Mouse (Mus musculus) layer of hippocampus, adult 18-20 months (tissue): ENCODE results near the gene Pafah1b2. TPM values are rescaled to one million over a fixed set of nuclear protein-coding genes. Genes with fewer than 3 reads are reported as not detected.

Source experiments
- DNase-seq, 2 experiments: peaks; one replicate each; pipeline ENCODE4 v3.0.0; 2022; ENCODE audit warnings: low spot score in 2 of 2
- long read RNA-seq: library from polyadenylated mRNA; stranded (forward); transcript quantifications from one replicate; pipeline ENCODE4 v2.0.0, GENCODE M21; 2021
- total RNA-seq, 2 experiments: library from RNA; stranded (reverse); gene quantifications; 2 replicates each; pipeline ENCODE4 v1.2.3; 2021

Pafah1b2 gene
- total RNA-seq: 100 to 1,000 TPM; 237 to 239 TPM
- long read RNA-seq, full-length matches to known transcripts: 248 of 282 reads
- long read RNA-seq, partial matches to known transcripts: 1 of 282 reads
- long read RNA-seq, other reads (novel, unspliced or antisense): 33 of 282 reads

- DNase-seq: peak; percentile 93 to 98
These were observed at the start of gene Pafah1b2, which contains the start of gene Sik3 for GRCm38 (mm10) chr9:46012091-46013008. Pafah1b2 (minus strand) TSS chr9:46012690. Sik3 (plus strand) TSS chr9:46012820.

GRCm38 (mm10) chr9:46061696-46062425 is 49.4 kb upstream of the Pafah1b2 start:
- no peak for DNase-seq

GRCm38 (mm10) chr9:46060249-46060648 is 47.8 kb upstream of the Pafah1b2 start:
- DNase-seq: no peak

- no peak for DNase-seq
These were observed 45.6 kb upstream of the Pafah1b2 start for GRCm38 (mm10) chr9:46058065-46058464.

- peak in 1 of 2 experiments; percentile 49 for DNase-seq
These were observed 40.6 kb upstream of the Pafah1b2 start for GRCm38 (mm10) chr9:46053014-46053666.

DNA sequence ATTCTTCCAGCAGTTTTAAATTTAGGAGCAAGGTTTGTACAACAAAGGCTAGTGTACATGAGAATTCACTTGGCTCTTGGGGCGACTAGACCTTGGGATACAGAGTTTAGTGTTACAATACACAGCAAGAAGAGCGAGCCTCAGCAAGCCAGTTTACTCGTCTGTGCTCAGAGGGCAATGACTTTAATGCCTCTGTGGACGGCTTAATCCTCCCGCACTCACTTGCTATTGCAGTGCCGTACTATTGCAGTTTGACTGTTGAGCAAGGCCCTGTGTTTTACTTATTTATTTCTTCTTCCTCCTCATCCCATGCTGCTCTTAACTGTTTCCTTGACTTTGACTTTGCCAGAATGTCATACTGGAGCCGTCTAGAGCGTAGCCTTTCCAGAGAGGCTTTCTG is 37.7 kb upstream of the Pafah1b2 start:
- DNase-seq: no peak

DNA sequence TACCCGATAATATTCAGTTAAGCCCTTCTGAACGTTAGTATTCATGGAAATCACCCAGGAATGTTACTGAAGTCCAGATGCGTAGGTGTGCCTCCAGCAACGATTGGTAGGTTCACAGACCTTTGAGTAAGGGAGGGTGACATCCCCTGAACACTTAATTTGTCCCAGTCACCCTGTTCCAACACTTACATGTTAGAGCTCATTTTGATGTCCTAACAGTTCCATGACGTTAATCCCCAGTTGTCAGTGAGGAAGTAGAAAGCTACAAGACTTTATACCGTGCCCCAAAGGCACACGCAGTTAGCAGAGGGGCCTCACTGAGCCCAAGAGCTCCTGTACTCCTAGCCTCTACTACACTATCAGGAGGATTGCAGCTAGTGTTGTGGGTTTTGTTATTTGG is 37.0 kb upstream of the Pafah1b2 start:
- DNase-seq: no peak

DNA sequence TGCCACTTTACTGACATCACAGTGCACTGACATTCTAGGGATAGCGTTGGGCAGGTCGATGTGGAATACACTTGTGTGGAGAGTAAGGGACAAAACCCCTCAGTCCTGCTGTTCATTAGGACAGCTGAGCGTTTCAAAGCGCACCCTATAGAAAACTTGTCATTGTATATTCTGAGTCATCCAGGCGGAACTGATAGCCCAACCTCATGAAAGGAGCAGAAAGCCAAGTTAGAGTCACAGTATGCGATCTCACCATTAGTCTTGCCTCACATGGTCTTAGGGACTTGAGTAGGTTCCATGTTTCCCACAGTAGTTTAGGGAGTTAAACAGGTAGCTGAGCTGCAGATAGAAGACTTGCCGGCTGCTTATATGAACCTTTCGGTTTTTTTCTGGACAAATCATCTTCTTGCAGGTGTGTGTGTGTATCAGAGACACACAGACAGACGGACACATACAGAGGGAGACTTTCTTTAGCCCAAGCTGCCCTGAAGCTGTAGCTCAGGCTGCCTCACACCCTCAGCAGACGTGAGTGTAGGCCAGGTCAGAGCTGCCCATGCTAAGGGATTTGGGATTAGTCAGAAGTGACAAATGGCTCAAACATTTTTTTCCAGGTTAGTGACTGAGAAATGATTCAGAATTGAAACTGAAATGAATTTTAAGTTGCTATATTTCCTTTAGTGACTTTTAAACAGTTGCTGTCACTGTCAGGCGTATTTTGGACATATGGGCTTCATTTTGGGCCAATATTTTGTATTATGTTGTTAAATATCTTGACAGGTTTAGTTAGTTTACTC is 34.4 kb upstream of the Pafah1b2 start:
- no peak for DNase-seq

GRCm38 (mm10) chr9:46043626-46044025 is 31.1 kb upstream of the Pafah1b2 start:
- no peak for DNase-seq

DNA sequence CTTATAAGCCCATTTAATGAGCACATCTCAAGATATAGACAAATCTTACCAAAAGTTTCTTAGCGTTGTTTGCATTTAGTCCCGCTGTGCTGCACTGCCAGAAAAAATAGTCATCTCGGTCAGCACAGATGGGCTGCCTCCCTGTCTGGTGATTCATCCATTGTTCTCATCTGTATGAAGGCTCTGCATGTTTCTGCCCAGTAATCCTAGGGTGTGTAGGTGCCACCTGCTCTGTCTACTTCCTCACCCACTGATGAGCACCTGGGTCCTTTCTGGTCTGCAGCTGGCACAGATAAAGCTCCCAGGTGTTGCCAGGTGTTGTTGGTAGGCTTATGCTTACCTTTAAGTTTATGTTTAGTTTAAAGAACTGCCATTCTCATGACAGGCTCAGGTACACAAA is 29.9 kb upstream of the Pafah1b2 start:
- peak; percentile 28 to 55 for DNase-seq

- no peak for DNase-seq
These were observed 28.7 kb upstream of the Pafah1b2 start for GRCm38 (mm10) chr9:46041186-46041585.

- no peak for DNase-seq
These were observed 26.3 kb upstream of the Pafah1b2 start for GRCm38 (mm10) chr9:46038786-46039185.

- DNase-seq: no peak
These were observed 24.4 kb upstream of the Pafah1b2 start for GRCm38 (mm10) chr9:46036881-46037280.

GRCm38 (mm10) chr9:46035290-46035871 is 22.9 kb upstream of the Pafah1b2 start:
- DNase-seq: no peak

GRCm38 (mm10) chr9:46033862-46034261 is 21.4 kb upstream of the Pafah1b2 start:
- no peak for DNase-seq

DNA sequence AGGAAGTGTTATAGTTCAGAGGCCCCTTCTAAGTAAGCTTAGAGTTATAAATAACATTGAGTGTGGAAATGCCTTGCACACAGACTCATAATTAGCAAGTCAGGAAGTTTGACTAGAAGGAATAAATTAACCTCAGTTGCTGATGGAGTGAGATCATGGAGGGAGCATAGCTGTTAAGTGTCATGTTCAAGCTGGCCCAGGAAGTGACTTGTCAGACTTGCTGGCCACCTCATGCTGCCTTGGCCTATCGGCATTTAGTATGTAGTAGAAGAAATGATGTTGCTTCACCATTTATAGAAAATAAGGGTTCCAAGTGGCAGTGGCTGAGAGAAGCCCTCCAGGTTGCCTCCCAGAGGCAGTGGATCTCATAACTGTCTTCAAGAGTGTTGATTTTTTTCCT is 20.6 kb upstream of the Pafah1b2 start:
- DNase-seq: no peak

DNA sequence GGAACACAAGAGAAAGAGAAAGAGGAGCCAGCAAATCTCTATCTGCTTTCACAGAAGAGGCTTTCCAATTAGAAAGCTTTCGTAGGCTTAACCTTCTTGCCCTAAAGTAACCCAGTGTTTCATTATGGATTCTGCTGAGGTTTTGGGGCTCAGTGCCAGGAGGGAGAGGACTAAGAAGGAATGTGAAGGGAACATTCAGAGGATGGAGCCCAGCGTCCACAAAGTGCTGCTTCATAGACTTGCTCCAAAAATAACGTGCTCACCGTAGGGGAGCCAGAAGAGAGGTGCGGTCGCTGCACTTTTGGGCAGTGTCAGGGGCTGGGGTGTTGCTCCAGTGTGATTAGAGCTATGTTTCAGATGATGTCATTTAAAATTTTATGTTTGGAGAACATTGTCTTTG is 19.7 kb upstream of the Pafah1b2 start:
- DNase-seq: peak in 1 of 2 experiments; percentile 60

GRCm38 (mm10) chr9:46030968-46031367 is 18.5 kb upstream of the Pafah1b2 start:
- DNase-seq: no peak

GRCm38 (mm10) chr9:46030184-46030583 is 17.7 kb upstream of the Pafah1b2 start:
- no peak for DNase-seq

- DNase-seq: no peak
These were observed 17.0 kb upstream of the Pafah1b2 start for GRCm38 (mm10) chr9:46029534-46029933.
